Mouse (Mus musculus) erythroid progenitor cell, adult 5-6 weeks (primary cell): ENCODE measurements around the gene Rgs9bp. TPM values are rescaled to one million over a fixed set of nuclear protein-coding genes. Genes with fewer than 3 reads are reported as not detected.
A peak's percentile ranks its signal among the peaks of the same experiment; 100 is the strongest.
"Not testable (repeated sequence)": the region's sequence is repeated elsewhere in the genome, so short reads cannot be mapped to it uniquely, and the experiment has no call there.

Experiments
- ATAC-seq: replicated peaks from 2 replicates; pipeline ENCODE4 v1.8.0; 2016; ENCODE audit warnings: moderate number of reproducible peaks, mild to moderate bottlenecking, moderate TSS enrichment, inconsistent platforms; ENCODE audit not compliant: poor library complexity, low FRiP score, severe bottlenecking
- total RNA-seq, 2 experiments: library from RNA; stranded (forward) in 1 of 2; stranded (reverse) in 1 of 2; fragments of 150-400 nt in 1 of 2; fragments of 186-747, 209-891 nt in 1 of 2; gene quantifications; 2 replicates each; pipeline versions ENCODE4 v1.2.3 to v1.2.4; 2015 to 2017; ENCODE audit warnings: low replicate concordance in 2 of 2

The Rgs9bp gene
- total RNA-seq, 2 experiments from 2014 or later: 0.38 TPM; not detected in 1

DNA sequence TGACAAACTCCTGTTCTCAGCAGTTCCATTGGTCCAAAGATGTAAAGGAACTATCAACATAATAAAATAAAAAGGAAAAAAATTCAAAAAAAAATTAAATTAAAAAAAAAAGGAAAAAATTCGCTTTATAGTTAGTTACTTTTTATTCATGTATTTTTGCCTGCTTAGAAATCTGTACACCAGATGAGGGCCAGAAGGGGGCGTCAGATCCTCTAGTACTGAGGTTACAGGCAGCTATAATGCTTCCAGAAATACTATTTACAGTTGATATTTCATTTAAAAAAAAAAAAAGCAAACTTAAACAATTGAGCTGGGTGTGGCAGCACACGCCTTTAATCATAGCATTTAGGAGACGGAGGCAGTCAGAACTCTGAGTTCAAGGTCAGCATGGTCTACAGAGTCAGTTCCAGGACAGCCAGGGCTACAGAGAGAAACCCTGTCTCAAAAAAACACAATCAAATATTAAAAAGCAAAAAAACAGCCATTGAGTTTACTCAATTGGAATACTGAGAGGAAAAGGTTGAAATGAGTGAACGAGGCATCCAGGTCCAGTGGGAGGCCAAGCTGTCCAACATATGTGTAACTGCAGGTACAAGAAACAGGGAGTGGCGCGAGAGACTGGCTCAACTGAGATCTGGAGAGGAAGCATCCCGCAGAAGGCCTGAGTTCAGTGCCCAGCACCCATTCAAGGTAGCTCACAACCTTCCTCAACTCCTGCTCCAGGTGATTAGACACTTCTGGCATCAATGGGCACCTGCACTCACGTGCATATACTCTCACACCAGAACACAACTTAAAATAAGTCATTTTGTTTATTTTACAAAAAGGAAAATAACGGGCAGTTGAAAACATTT is 31.4 kb downstream of the Rgs9bp start:
- no peak for ATAC-seq

DNA sequence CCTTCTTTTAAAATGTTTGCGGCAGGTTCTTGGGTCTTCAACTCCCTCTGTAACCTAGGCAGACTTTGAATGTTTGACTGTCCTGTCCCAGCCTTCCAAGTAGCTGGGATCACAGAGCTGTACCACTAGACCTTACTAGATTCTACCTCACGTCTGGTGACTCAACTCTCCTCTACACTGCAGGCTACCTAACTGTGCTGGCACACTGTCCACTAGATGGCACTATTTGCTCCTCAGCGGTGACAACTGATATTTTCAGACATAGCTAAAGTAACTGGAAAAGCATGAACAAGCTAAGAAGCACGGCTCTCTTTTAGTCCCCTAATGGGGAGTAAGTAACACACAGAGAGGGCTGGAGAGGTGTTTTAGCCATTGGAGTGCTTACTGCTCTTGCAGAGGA is 39.5 kb downstream of the Rgs9bp start:
- peak; percentile 74 for ATAC-seq

DNA sequence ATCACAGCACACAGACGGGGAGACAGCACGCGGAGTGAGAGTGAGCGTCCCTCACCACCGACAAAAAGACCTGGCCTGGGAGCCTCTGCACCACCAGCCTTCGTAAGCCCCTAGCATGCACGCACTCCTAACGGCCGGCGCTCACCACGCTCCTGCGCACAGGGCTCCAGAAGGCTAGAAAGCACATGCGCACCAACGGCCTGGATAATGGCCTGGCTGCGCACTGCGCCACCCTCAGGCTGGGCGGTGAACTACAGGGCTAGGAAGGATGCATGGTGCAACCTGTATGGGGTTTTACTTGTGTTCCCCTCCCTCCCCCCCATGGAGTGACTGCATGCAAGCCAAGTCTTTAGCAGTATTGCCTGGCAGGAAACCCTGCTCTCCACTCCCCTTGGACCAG is 47.8 kb downstream of the Rgs9bp start, which contains the start of gene Tdrd12:
Tdrd12 (minus strand) TSS at position 184 of the 400 bp plus-strand sequence.
- no peak for ATAC-seq

DNA sequence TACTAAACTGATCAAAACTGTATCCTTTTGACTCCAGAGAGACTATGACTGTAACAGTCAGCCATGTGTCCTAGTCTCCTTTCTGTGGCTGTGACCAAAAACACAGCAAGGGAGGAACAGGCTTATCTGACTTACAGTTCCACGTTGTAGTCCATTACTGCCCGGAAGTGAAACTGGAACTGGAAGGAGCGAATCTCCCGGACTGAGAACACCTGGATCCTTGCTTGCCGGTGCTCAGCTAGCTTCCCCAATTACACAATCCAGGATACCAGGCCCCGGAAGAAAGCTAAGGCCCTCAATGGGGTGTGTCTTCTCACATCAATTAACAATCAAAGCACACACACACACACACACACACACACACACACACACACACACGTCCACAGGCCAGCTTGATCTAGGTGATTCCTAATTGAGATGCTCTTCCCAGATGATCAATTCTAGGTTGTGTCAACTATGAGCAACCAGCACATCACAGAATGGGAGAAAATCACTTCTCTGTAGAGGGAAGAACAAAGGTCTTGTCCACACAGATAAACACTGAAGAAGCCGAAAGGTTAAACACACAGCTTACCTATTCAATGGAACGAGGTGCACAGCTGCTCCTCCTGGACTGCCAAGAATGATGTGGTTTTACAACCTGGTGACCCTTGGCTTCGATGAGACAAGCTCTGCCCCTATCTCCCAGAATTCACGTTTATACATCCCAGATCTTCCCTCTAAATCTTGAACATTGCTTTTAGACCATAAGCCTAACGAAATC is 49.5 kb downstream of the Rgs9bp start:
- no peak for ATAC-seq

DNA sequence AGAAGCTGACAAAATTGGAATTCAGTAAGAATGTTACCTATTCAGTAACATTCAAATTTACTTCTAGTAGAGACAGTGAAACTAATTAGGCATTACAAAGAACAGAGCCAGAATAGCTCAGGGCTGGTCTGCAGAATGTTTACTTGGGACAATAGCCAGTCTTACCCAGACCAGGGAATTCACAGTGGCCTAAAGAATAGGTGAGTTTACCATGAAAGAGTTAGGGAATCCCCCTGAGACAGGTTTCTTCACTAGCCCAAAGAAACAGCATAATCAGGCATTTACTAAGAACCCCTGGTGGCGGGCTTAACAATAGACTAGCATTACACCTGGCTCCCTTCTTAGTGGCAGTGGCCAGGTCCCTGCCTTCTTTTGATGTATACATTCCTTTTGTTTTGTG is 54.8 kb downstream of the Rgs9bp start:
- not testable (repeated sequence) for ATAC-seq

DNA sequence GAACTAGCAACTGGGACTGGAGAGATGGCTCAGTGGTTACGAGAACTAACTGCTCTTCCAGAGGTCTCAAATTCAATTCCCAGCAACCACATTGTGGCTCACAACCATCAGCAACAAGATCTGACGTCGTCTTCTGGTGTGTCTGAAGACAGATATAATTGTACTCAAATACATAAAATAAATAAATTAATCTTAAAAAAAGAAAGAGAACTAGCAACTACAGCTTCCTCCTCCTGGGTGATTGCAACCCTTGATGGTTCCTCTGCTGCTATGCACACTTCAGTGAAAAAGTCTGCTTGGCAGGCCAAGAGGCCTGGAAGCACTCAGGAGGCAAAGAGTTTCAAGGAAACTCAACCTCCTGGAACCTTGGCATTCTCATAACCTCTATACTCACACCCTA is 55.4 kb downstream of the Rgs9bp start:
- ATAC-seq: no peak

Other genes starting within 250 kb of the Rgs9bp start
- 10.5 and 17.6 TPM in 2 replicates for gene Faap24, start 188.7 kb downstream of the Rgs9bp start, total RNA-seq (2015; ENCODE audit: low replicate concordance)
- gene Faap24, start 188.7 kb downstream of the Rgs9bp start, total RNA-seq (2017; ENCODE audit: low replicate concordance): 14.1 and 16.3 TPM in 2 replicates
- gene Cep89, start 188.5 kb downstream of the Rgs9bp start, total RNA-seq (2015; ENCODE audit: low replicate concordance): 39.0 and 47.2 TPM in 2 replicates
- gene Cep89, start 188.5 kb downstream of the Rgs9bp start, total RNA-seq (2017; ENCODE audit: low replicate concordance): 56.1 and 118 TPM in 2 replicates
- not detected in 2 replicates for gene Slc7a9, start 136.8 kb downstream of the Rgs9bp start, total RNA-seq (2015; ENCODE audit: low replicate concordance)
- not detected in 2 replicates for gene Slc7a9, start 136.8 kb downstream of the Rgs9bp start, total RNA-seq (2017; ENCODE audit: low replicate concordance)
- 3.4 TPM in 1 of 2 replicates, not detected in the other for gene Tdrd12, start 47.8 kb downstream of the Rgs9bp start, total RNA-seq (2015; ENCODE audit: low replicate concordance)
- gene Tdrd12, start 47.8 kb downstream of the Rgs9bp start, total RNA-seq (2017; ENCODE audit: low replicate concordance): not detected in 2 replicates
- gene Nudt19, start 29.3 kb downstream of the Rgs9bp start, total RNA-seq (2015; ENCODE audit: low replicate concordance): 129 and 165 TPM in 2 replicates
- gene Nudt19, start 29.3 kb downstream of the Rgs9bp start, total RNA-seq (2017; ENCODE audit: low replicate concordance): 36.3 and 55.8 TPM in 2 replicates
- 38.6 and 41.1 TPM in 2 replicates for gene Ankrd27, start 662 bp upstream of the Rgs9bp start, total RNA-seq (2015; ENCODE audit: low replicate concordance)
- 9.5 and 13.2 TPM in 2 replicates for gene Ankrd27, start 662 bp upstream of the Rgs9bp start, total RNA-seq (2017; ENCODE audit: low replicate concordance)
- 75.3 and 96.4 TPM in 2 replicates for gene Pdcd5, start 61.9 kb upstream of the Rgs9bp start, total RNA-seq (2015; ENCODE audit: low replicate concordance)
- gene Pdcd5, start 61.9 kb upstream of the Rgs9bp start, total RNA-seq (2017; ENCODE audit: low replicate concordance): 31.2 TPM in 1 of 2 replicates, not detected in the other
- 4.2 and 5.0 TPM in 2 replicates for gene Dpy19l3, start 168.9 kb upstream of the Rgs9bp start, total RNA-seq (2015; ENCODE audit: low replicate concordance)
- gene Dpy19l3, start 168.9 kb upstream of the Rgs9bp start, total RNA-seq (2017; ENCODE audit: low replicate concordance): 1.0 and 12.7 TPM in 2 replicates
- gene Zfp507, start 217.4 kb upstream of the Rgs9bp start, total RNA-seq (2015; ENCODE audit: low replicate concordance): 6.8 and 8.8 TPM in 2 replicates
- 8.1 and 15.9 TPM in 2 replicates for gene Zfp507, start 217.4 kb upstream of the Rgs9bp start, total RNA-seq (2017; ENCODE audit: low replicate concordance)